Mouse (Mus musculus) heart, adult 8-10 months (tissue): ENCODE results near the gene Galt. TPM values are rescaled to one million over a fixed set of nuclear protein-coding genes. Genes with fewer than 3 reads are reported as not detected.
"Not testable (repeated sequence)": the region's sequence is repeated elsewhere in the genome, so short reads cannot be mapped to it uniquely, and the experiment has no call there.

ENCODE experiments used
- DNase-seq: peaks from one replicate; pipeline ENCODE4 v3.0.0; 2022; ENCODE audit warnings: low spot score
- total RNA-seq, 4 experiments: library from RNA; stranded (reverse); gene quantifications; 2 replicates each; pipeline ENCODE4 v1.2.4; 2022

The Galt gene
- total RNA-seq, 4 experiments from 2014 or later = 52.6 to 60.5 (median 58.6) TPM

DNA sequence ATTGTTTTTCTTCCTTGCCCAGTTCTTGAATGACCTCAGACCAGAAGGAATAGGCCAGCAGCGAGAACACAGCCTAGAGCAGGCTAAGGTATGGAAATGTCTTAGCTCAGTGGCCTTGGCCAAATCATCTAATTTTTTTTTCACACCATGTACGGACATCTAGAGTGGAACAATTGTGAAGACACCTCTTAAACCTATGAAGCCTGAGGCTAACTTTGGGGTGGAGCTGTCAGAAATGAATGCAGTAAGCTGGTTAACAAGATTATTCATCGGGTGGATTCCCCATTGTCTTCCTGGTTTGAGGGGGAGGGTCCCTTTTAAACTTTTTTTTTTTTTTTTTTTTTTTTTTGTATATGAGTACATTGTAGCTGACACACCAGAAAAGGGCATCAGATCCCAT is 19.5 kb downstream of the Galt start:
- not testable (repeated sequence) for DNase-seq

DNA sequence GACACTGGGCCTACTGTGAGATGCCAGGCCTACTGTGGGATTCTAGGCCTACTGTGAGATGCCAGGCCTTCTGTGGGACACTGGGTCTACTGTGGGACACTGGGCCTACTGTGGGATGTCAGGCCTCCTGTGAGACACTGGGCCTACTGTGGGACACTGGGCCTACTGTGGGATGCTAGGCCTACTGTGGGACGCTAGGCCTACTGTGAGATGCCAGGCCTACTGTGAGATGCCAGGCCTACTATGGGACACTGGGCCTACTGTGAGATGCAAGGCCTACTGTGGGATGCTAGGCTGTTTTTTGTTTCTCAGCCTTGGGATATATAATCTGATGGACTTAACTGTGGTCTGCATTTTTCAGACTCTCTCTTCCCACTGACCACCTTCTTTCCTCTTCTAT is 20.8 kb downstream of the Galt start:
- not testable (repeated sequence) for DNase-seq

DNA sequence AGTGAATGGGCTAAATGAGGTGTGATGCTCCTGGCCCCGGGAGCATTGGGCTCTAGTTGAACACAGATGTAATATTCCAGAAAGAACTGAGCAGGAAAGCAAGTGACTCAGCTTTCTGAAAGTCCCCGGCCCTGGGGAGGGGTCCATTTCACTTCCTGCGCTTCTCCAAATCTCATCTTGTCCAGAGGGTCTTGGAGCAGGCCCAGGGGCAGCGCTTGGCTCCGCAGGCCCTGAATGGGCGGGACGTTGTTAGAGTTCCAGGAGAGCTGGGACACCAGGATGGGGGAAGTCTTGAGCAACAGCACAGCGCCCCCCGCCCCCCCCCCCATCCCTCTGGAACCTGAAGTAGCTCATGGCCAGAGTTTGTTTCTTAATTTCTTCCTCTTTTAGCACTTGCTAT is 26.2 kb downstream of the Galt start:
- DNase-seq = not testable (repeated sequence)

GRCm38 (mm10) chr4:41781748-41782485 is 26.9 kb downstream of the Galt start:
- not testable (repeated sequence) for DNase-seq

DNA sequence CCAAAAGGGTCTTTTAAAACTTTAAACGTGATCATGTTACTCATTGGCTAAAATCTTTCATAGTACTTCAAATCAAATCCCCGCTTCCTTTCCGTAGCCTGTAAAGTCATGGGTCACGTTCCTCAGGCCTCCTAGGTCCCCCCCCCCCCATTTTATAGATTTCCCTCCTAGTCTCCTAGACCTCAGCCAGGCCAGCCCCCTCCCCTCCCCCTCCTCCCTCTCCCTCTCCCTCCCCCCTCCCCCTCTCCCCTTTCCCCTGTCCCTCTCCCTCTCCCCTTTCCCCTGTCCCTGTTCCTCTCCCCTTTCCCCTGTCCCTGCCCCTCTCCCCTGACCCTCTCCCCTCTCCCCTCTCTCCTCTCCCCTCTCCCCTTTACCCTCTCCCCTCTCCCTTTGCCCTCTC is 27.7 kb downstream of the Galt start:
- not testable (repeated sequence) for DNase-seq

DNA sequence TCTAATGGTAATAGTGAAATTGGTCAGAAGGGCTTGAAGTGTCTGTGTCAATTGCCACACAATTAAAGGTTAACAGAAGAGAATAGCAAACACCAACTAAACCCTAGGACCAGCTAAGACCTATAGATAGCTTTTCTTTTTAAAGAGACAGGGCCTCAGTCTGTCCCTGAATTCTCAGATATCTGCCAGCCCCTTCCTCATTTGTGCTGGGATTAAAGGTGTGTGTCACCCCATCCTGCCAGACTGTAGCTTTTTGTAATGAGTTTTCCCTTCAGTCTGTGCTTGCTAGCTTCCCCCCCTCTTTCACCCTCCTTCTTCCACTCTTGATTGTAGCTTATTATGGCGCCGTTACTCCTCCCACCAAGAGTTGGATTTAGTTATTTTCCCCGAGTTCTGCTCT is 28.2 kb downstream of the Galt start:
- not testable (repeated sequence) for DNase-seq

Other genes with a start within 250 kb of the Galt start
- under 1 TPM in 1 of 4 experiments, not detected in 3; 0.41 TPM for gene 1110017D15Rik, start 237.9 kb upstream of the Galt start, total RNA-seq
- gene Fam219a, start 185.7 kb upstream of the Galt start, total RNA-seq = 10 to 100 TPM; 12.3 to 16.5 (median 14.1) TPM
- 1 to 10 TPM; 1.7 to 6.2 (median 3.5) TPM for gene Dnaic1, start 185.5 kb upstream of the Galt start, total RNA-seq
- 10 to 100 TPM in 2 of 4 experiments, 1 to 10 TPM in 2; 8.9 to 13.9 (median 11.1) TPM for gene Enho, start 114.9 kb upstream of the Galt start, total RNA-seq
- gene Cntfr, start 58.1 kb upstream of the Galt start, total RNA-seq = 1 to 10 TPM; 2.2 to 5.3 (median 4.9) TPM
- gene Il11ra1, start 55.2 kb upstream of the Galt start, total RNA-seq = 100 to 1,000 TPM in 3 of 4 experiments, 10 to 100 TPM in 1; 95.9 to 110 (median 104) TPM
- 10 to 100 TPM; 29.7 to 35.8 (median 33.3) TPM for gene Rpp25l, start 41.7 kb upstream of the Galt start, total RNA-seq
- 10 to 100 TPM; 69.4 to 71.8 (median 70.7) TPM for gene Dctn3, start 32.1 kb upstream of the Galt start, total RNA-seq
- gene Arid3c, start 24.1 kb upstream of the Galt start, total RNA-seq = not detected
- gene Sigmar1, start 929 bp downstream of the Galt start, total RNA-seq = 10 to 100 TPM; 20.9 to 23.8 (median 21.7) TPM
- 10 to 100 TPM; 12.3 to 19.6 (median 14.5) TPM for gene Ccl27a, start 19.0 kb downstream of the Galt start, total RNA-seq
- not detected for gene Gm21541, start 148.4 kb downstream of the Galt start, total RNA-seq
- gene Gm20878, start 186.3 kb downstream of the Galt start, total RNA-seq = under 1 TPM in 3 of 4 experiments, not detected in 1; 0.63 to 0.86 (median 0.73) TPM
- gene Fam205a4, start 210.8 kb downstream of the Galt start, total RNA-seq = not detected